Mouse (Mus musculus) megakaryocyte, embryonic 14.5 days (primary cell): ENCODE results near the gene Trappc13.

Experiments used
- FLI1 ChIP-seq: IDR thresholded peaks from 2 replicates; pipeline ENCODE4 v1.6.1; 2012; ENCODE audit warnings: low read length, inconsistent platforms, mixed read lengths
- GATA1 ChIP-seq: IDR thresholded peaks from 3 replicates; pipeline ENCODE4 v1.6.1; 2012; ENCODE audit warnings: mixed read lengths, low read length, inconsistent platforms, borderline replicate concordance

DNA sequence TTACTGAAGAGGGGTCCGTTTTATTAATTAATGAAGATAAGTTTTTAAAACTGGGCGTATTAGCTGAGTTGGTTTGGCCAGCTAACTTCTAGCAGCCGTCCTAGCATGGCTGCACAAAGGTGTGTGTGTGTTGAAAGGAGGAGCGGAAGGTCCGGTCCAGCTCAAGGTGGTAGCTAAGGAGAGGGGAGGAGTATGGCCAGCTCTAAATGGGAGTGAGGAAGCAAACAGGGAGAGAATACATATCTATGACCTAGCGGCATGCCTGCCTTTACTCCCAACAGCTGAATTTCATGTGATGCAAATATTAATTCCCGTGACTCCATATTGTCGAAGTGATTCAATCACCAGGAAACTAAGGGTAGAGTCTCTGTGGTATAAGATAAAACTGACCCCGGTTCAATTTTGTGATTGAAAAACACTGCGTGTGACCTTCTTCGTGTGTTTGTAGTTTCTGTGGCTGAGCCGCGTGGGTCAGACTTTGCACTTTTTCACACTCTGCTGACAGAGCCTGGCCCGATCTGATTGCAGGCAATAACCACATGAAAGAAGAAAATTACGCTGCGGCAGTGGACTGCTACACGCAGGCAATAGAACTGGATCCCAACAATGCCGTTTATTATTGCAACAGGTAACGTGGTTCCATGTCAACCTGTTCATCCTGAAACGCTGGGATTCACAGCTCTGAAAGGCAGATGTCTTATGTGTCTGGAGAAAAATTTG is 54.4 kb downstream of the Trappc13 start:
- TF ChIP-seq GATA1 (no peak), FLI1 (no peak)
